Mouse (Mus musculus) forebrain, embryonic 14.5 days (tissue): Measurements from ENCODE around the gene Timm10b. TPM values are rescaled to one million over a fixed set of nuclear protein-coding genes. Genes with fewer than 3 reads are reported as not detected.

Experiments used
- ATAC-seq: fragments of 200-750 bp; cut with Nextera tagmentation; 2 replicates; pipeline ENCODE4 v1.8.0; 2017; ENCODE audit warnings: mild to moderate bottlenecking, moderate library complexity
- DNase-seq: peaks from one replicate; pipeline ENCODE4 v3.0.0-alpha.2; 2015; ENCODE audit warnings: low spot score
- H3K27ac ChIP-seq: fragments of 300-500 bp; sonication (generic); 2 replicates; pipeline ENCODE4 v1.5.1; 2014; ENCODE audit warnings: low read depth, mild to moderate bottlenecking, control low read depth, low read length, moderate library complexity
- H3K27me3 ChIP-seq: fragments of 300-500 bp; sonication (generic); replicated peaks from 2 replicates; pipeline ENCODE4 v1.6.1; 2014; ENCODE audit warnings: low read length, control low read depth, mixed read lengths; ENCODE audit not compliant: control insufficient read depth, insufficient read depth
- H3K36me3 ChIP-seq: fragments of 300-500 bp; sonication (generic); 2 replicates; pipeline ENCODE4 v1.6.1; 2014; ENCODE audit warnings: low read length, control low read depth; ENCODE audit not compliant: control insufficient read depth, insufficient read depth
- H3K4me1 ChIP-seq: fragments of 300-500 bp; sonication (generic); 2 replicates; pipeline ENCODE4 v1.6.1; 2014; ENCODE audit warnings: antibody characterized with exemption, low read length, control low read depth; ENCODE audit not compliant: control insufficient read depth, insufficient read depth
- H3K4me2 ChIP-seq: fragments of 300-500 bp; sonication (generic); 2 replicates; pipeline ENCODE4 v1.6.1; 2014; ENCODE audit warnings: mild to moderate bottlenecking, control low read depth, low read length
- H3K4me3 ChIP-seq: fragments of 300-500 bp; sonication (generic); 2 replicates; pipeline ENCODE4 v1.5.1; 2014; ENCODE audit warnings: low read depth, low read length, control low read depth
- H3K9ac ChIP-seq: fragments of 300-500 bp; sonication (generic); 2 replicates; pipeline ENCODE4 v1.6.1; 2014; ENCODE audit warnings: mild to moderate bottlenecking, low read length, control low read depth, moderate library complexity
- H3K9me3 ChIP-seq: fragments of 300-500 bp; sonication (generic); replicated peaks from 2 replicates; pipeline ENCODE4 v1.6.1; 2016; ENCODE audit warnings: low read length, control low read depth, mixed read lengths; ENCODE audit not compliant: control insufficient read depth
- WGBS: fragments of 180-500 bp; shearing (Covaris S2); extraction: QIAGEN DNeasy Blood & Tissue Kit; methylation state at CpG from one replicate; pipeline ENCODE4 v1.1.7; 2014; 5-methylcytosine and 5-hydroxymethylcytosine counted together
- polyA plus RNA-seq: library from polyadenylated mRNA; unstranded; fragments of >200 nt; fragmentation: Nextera tagmentation; extraction: Ambion mirVana; gene quantifications from 2 replicates; pipeline ENCODE4 v1.2.1, GENCODE M21; 2014

Gene Timm10b
- 137 and 144 TPM in 2 replicates for polyA plus RNA-seq

- Histone ChIP-seq H3K4me3 (peak within 1 kb of the TSS; percentile 68), H3K27me3 (no peaks in the 10 kb centered on the region), H3K4me1 (peaks cover 11% of the 10 kb centered on the region), H3K4me2 (peak within 1 kb of the TSS; percentile 95), H3K27ac (peak within 1 kb of the TSS; percentile 67), H3K36me3 (peaks cover 30% of the 10 kb centered on the region), H3K9ac (peak within 1 kb of the TSS; percentile 81), H3K9me3 (no peaks in the 10 kb centered on the region)
- ATAC-seq (no peak; the same call in 1 of the 2 replicates), DNase-seq (no peak)
- WGBS, result 0% methylated on average over 2 of the region's 2 CpGs
Measured at GRCm38 (mm10) chr7:105639756-105640155, at the start of gene Timm10b. Gene Timm10b, plus strand, starts transcription at chr7:105640056.

GRCm38 (mm10) chr7:105590097-105590496 is 49.8 kb upstream of the Timm10b start:
- Histone ChIP-seq H3K4me2 (no peak overlapping the region), H3K36me3 (no peaks in the 10 kb centered on the region), H3K27ac (no peak overlapping the region), H3K9ac (no peak overlapping the region), H3K4me1 (no peaks in the 10 kb centered on the region), H3K9me3 (no peaks in the 10 kb centered on the region), H3K4me3 (no peak overlapping the region), H3K27me3 (no peaks in the 10 kb centered on the region)
- WGBS, result 24% methylated on average over 7 of the region's 7 CpGs
- DNase-seq (no peak), ATAC-seq (no peak)

GRCm38 (mm10) chr7:105602860-105603623 is 36.8 kb upstream of the Timm10b start:
- Histone ChIP-seq H3K9ac (no peak overlapping the region), H3K4me3 (no peak overlapping the region), H3K9me3 (no peaks in the 10 kb centered on the region), H3K36me3 (no peaks in the 10 kb centered on the region), H3K27ac (no peak overlapping the region), H3K27me3 (no peaks in the 10 kb centered on the region), H3K4me2 (no peak overlapping the region), H3K4me1 (no peaks in the 10 kb centered on the region)
- DNase-seq, result peak; percentile 61
- 40% methylated on average over 9 of the region's 9 CpGs for WGBS
- ATAC-seq, result peak; percentile 57

- Histone ChIP-seq H3K9me3 (no peaks in the 10 kb centered on the region), H3K27ac (no peak overlapping the region), H3K4me1 (no peaks in the 10 kb centered on the region), H3K4me2 (no peak overlapping the region), H3K4me3 (no peak overlapping the region), H3K27me3 (no peaks in the 10 kb centered on the region), H3K9ac (no peak overlapping the region), H3K36me3 (peaks cover 38% of the 10 kb centered on the region)
- DNase-seq, result no peak
- ATAC-seq, result no peak
- 89% methylated on average over 3 of the region's 3 CpGs for WGBS
Measured at GRCm38 (mm10) chr7:105608467-105608866, 31.4 kb upstream of the Timm10b start.

GRCm38 (mm10) chr7:105611767-105612166 is 28.1 kb upstream of the Timm10b start:
- Histone ChIP-seq H3K9me3 (no peaks in the 10 kb centered on the region), H3K27me3 (no peaks in the 10 kb centered on the region), H3K4me2 (no peak overlapping the region), H3K4me3 (no peak overlapping the region), H3K27ac (no peak overlapping the region), H3K4me1 (no peaks in the 10 kb centered on the region), H3K36me3 (peaks cover 68% of the 10 kb centered on the region), H3K9ac (no peak overlapping the region)
- DNase-seq (no peak), ATAC-seq (no peak)
- WGBS, result 100% methylated on average over 1 of the region's 1 CpGs

GRCm38 (mm10) chr7:105614400-105614799 is 25.5 kb upstream of the Timm10b start:
- Histone ChIP-seq H3K4me2 (no peak overlapping the region), H3K4me1 (no peaks in the 10 kb centered on the region), H3K36me3 (peaks cover 94% of the 10 kb centered on the region), H3K4me3 (no peak overlapping the region), H3K9me3 (no peaks in the 10 kb centered on the region), H3K27ac (no peak overlapping the region), H3K9ac (no peak overlapping the region), H3K27me3 (no peaks in the 10 kb centered on the region)
- no peak for ATAC-seq
- DNase-seq, result no peak
- 95% methylated on average over 1 of the region's 1 CpGs for WGBS

GRCm38 (mm10) chr7:105615720-105616119 is 24.1 kb upstream of the Timm10b start:
- H3K9me3 ChIP-seq, result no peaks in the 10 kb centered on the region
- DNase-seq, result no peak
- H3K4me3 ChIP-seq, result no peak overlapping the region
- WGBS, result 88% methylated on average over 1 of the region's 1 CpGs
- no peak overlapping the region for H3K27ac ChIP-seq
- H3K36me3 ChIP-seq, result peaks cover 96% of the 10 kb centered on the region
- H3K27me3 ChIP-seq, result no peaks in the 10 kb centered on the region
- no peak overlapping the region for H3K9ac ChIP-seq
- no peaks in the 10 kb centered on the region for H3K4me1 ChIP-seq
- no peak overlapping the region for H3K4me2 ChIP-seq
- no peak for ATAC-seq

GRCm38 (mm10) chr7:105616561-105616960 is 23.3 kb upstream of the Timm10b start:
- WGBS, result 92% methylated on average over 6 of the region's 6 CpGs
- ATAC-seq (no peak), DNase-seq (no peak)
- no peaks in the 10 kb centered on the region for H3K4me1 ChIP-seq
- no peak overlapping the region for H3K27ac ChIP-seq
- peaks cover 92% of the 10 kb centered on the region for H3K36me3 ChIP-seq
- no peak overlapping the region for H3K4me2 ChIP-seq
- no peaks in the 10 kb centered on the region for H3K9me3 ChIP-seq
- no peak overlapping the region for H3K9ac ChIP-seq
- H3K4me3 ChIP-seq, result no peak overlapping the region
- no peaks in the 10 kb centered on the region for H3K27me3 ChIP-seq

- no peaks in the 10 kb centered on the region for H3K27me3 ChIP-seq
- no peak for ATAC-seq
- H3K4me3 ChIP-seq, result no peak overlapping the region
- no peak overlapping the region for H3K27ac ChIP-seq
- no peak for DNase-seq
- 97% methylated on average over 22 of the region's 22 CpGs for WGBS
- H3K9me3 ChIP-seq, result no peaks in the 10 kb centered on the region
- H3K4me1 ChIP-seq, result no peaks in the 10 kb centered on the region
- no peak overlapping the region for H3K4me2 ChIP-seq
- H3K9ac ChIP-seq, result no peak overlapping the region
- H3K36me3 ChIP-seq, result peaks cover 89% of the 10 kb centered on the region
Measured at GRCm38 (mm10) chr7:105617810-105618209, 22.0 kb upstream of the Timm10b start.
